Mouse (Mus musculus): ENCODE results near the gene Kcnma1. TPM values are rescaled to one million over a fixed set of nuclear protein-coding genes. Genes with fewer than 3 reads are reported as not detected.

Kcnma1 gene
- polyA plus RNA-seq, 1 experiment from 2014 or later, result 0.04 TPM

DNA sequence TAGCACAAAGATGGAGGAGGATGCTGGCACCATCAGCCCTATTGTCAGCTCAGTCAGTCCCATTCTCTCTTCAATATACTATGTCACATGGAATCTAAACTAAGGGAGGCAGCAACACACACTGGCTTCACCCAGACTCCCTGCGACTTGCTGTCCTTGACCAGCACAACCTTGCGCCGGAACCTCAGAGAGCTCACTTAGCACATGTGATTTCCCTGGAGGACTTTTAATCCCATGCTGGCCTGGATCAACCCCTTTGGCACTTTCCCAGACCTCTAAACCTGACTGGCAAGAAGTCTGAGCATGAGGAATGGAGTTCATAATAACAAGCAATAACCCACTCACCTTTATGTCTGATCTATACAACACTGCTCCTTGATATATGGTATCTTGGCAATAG is 280.1 kb downstream of the Kcnma1 start:
- DNase-seq (no peak), ATAC-seq (no peak)
- Histone ChIP-seq H3K27me3 (ENCODE audit: insufficient read depth, low read length) (no peaks in the 10 kb centered on the region), H3K4me2 (ENCODE audit: low read depth, low read length) (no peak overlapping the region), H3K27ac (ENCODE audit: low read depth) (no peak overlapping the region), H3K9ac (replicated peaks) (no peak overlapping the region), H3K9me3 (ENCODE audit: low read length) (no peaks in the 10 kb centered on the region), H3K36me3 (replicated peaks; ENCODE audit: insufficient read depth, low read length) (no peaks in the 10 kb centered on the region), H3K4me1 (ENCODE audit: insufficient read depth) (no peaks in the 10 kb centered on the region), H3K4me3 (ENCODE audit: low read depth, low read length) (no peak overlapping the region)
- TF ChIP-seq CTCF (IDR thresholded peaks at IDR 0.05; ENCODE audit: low read depth) (no peak), EP300 (IDR thresholded peaks at IDR 0.05; ENCODE audit: low read depth) (no peak)
- WGBS (ENCODE audit: insufficient replicate concordance), result 84% methylated on average over 3 of the region's 3 CpGs

DNA sequence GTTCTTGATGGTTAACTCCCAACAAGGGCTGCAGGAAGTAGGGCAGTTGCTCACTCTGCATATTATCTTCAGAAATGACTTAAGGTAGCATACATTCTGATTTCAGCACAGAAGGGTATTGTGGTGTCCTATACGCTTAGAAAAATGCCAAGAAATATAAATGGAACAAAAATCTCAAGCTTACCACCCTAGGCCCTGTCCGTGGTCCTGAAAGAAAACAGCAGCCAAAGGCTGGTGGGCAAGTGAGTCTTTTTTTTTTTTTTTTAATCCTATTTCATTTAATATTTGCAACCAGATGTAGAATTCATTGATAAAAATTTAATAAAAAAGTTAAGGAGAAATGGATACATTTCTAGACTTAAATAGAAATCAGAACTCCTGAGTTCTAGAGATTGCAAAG is 284.9 kb downstream of the Kcnma1 start:
- TF ChIP-seq CTCF (IDR thresholded peaks at IDR 0.05; ENCODE audit: low read depth), result no peak
- no peak for TF ChIP-seq EP300 (IDR thresholded peaks at IDR 0.05; ENCODE audit: low read depth)
- no peak for ATAC-seq

DNA sequence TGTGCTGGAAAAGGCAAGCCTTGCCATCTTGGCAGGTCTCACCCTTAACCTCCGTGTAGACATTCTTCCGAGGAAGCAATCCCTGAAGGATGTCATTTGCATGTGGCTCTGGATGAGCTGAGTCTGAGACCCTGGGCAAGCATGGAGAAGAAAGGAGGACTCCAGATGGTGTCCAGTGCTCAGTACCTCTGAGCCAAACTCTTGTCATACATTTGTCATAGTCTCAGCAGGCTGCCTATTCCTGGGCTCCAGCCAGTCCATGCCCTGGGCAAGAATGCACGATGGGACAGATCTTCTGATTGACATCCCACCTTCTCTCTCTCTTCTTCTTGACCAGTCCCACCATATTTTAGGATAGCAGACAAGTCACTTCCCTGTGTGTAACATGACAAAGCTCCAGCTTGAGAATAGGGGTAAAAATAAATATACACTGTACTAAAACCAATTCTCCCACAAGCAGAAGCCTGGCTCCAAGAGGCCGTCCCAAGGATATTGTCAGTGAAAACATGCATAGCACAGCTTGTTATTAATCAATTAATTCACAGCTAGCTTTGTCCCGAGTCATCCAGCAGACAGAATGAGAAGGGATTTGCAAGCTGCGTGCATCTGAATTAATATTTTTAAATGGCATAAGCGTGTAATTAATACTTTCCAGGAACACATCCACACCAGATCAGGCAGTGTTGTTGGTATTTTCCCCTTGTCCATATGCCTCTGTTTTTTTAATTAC is 290.4 kb downstream of the Kcnma1 start:
- no peak overlapping the region for H3K4me3 ChIP-seq (ENCODE audit: low read depth, low read length)
- H3K4me1 ChIP-seq (ENCODE audit: insufficient read depth), result no peaks in the 10 kb centered on the region
- H3K36me3 ChIP-seq (replicated peaks; ENCODE audit: insufficient read depth, low read length), result no peaks in the 10 kb centered on the region
- no peak overlapping the region for H3K9ac ChIP-seq (replicated peaks)
- H3K27me3 ChIP-seq (ENCODE audit: insufficient read depth, low read length), result no peaks in the 10 kb centered on the region
- TF ChIP-seq CTCF (IDR thresholded peaks at IDR 0.05; ENCODE audit: low read depth) (no peak), EP300 (IDR thresholded peaks at IDR 0.05; ENCODE audit: low read depth) (no peak)
- H3K4me2 ChIP-seq (ENCODE audit: low read depth, low read length), result no peak overlapping the region
- DNase-seq (no peak), ATAC-seq (no peak)
- H3K27ac ChIP-seq (ENCODE audit: low read depth), result no peak overlapping the region
- H3K9me3 ChIP-seq (ENCODE audit: low read length), result no peaks in the 10 kb centered on the region
- WGBS (ENCODE audit: insufficient replicate concordance), result 80% methylated on average over 7 of the region's 7 CpGs

More for the DNA sequence above, 284.9 kb downstream of the Kcnma1 start:
- DNase-seq, result no peak
- 55% methylated on average over 2 of the region's 2 CpGs for WGBS (ENCODE audit: insufficient replicate concordance)
- H3K9ac ChIP-seq (replicated peaks), result no peak overlapping the region
- no peaks in the 10 kb centered on the region for H3K36me3 ChIP-seq (replicated peaks; ENCODE audit: insufficient read depth, low read length)
- H3K27ac ChIP-seq (ENCODE audit: low read depth), result no peak overlapping the region
- H3K9me3 ChIP-seq (ENCODE audit: low read length), result no peaks in the 10 kb centered on the region
- H3K4me3 ChIP-seq (ENCODE audit: low read depth, low read length), result no peak overlapping the region
- H3K27me3 ChIP-seq (ENCODE audit: insufficient read depth, low read length), result no peaks in the 10 kb centered on the region
- no peaks in the 10 kb centered on the region for H3K4me1 ChIP-seq (ENCODE audit: insufficient read depth)
- H3K4me2 ChIP-seq (ENCODE audit: low read depth, low read length), result no peak overlapping the region

DNA sequence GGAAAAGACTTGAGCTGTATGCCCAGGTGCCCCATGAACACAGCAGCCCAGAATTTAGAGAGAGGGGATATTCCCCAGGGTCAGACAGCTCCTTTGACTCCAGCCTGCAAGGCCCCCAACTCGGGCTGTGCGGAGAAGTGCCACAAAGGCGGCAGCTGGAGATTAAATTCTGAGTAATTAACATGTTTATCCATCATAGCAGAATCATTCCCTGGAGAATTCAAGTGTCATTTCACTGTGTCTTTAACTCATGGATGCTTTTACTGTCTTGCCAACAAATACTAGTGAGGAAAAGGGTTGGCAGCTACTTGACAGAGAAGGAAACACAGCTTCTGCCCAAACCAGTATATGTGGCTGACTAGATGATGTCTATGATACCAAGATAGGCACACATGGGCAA is 295.0 kb downstream of the Kcnma1 start:
- H3K9ac ChIP-seq (replicated peaks), result no peak overlapping the region
- no peak overlapping the region for H3K4me2 ChIP-seq (ENCODE audit: low read depth, low read length)
- ATAC-seq, result no peak
- no peaks in the 10 kb centered on the region for H3K4me1 ChIP-seq (ENCODE audit: insufficient read depth)
- DNase-seq, result no peak
- H3K27me3 ChIP-seq (ENCODE audit: insufficient read depth, low read length), result no peaks in the 10 kb centered on the region
- H3K36me3 ChIP-seq (replicated peaks; ENCODE audit: insufficient read depth, low read length), result no peaks in the 10 kb centered on the region
- H3K27ac ChIP-seq (ENCODE audit: low read depth), result no peak overlapping the region
- WGBS (ENCODE audit: insufficient replicate concordance), result 70% methylated on average over 3 of the region's 3 CpGs
- no peaks in the 10 kb centered on the region for H3K9me3 ChIP-seq (ENCODE audit: low read length)
- H3K4me3 ChIP-seq (ENCODE audit: low read depth, low read length), result no peak overlapping the region
- TF ChIP-seq EP300 (IDR thresholded peaks at IDR 0.05; ENCODE audit: low read depth) (no peak), CTCF (IDR thresholded peaks at IDR 0.05; ENCODE audit: low read depth) (no peak)

- DNase-seq (no peak), ATAC-seq (no peak)
- Histone ChIP-seq H3K9ac (replicated peaks) (no peak overlapping the region), H3K4me1 (ENCODE audit: insufficient read depth) (no peaks in the 10 kb centered on the region), H3K4me3 (ENCODE audit: low read depth, low read length) (no peak overlapping the region), H3K27ac (ENCODE audit: low read depth) (no peak overlapping the region), H3K36me3 (replicated peaks; ENCODE audit: insufficient read depth, low read length) (no peaks in the 10 kb centered on the region), H3K4me2 (ENCODE audit: low read depth, low read length) (no peak overlapping the region), H3K27me3 (ENCODE audit: insufficient read depth, low read length) (no peaks in the 10 kb centered on the region), H3K9me3 (ENCODE audit: low read length) (no peaks in the 10 kb centered on the region)
- TF ChIP-seq CTCF (IDR thresholded peaks at IDR 0.05; ENCODE audit: low read depth) (no peak), EP300 (IDR thresholded peaks at IDR 0.05; ENCODE audit: low read depth) (no peak)
- 75% methylated on average over 6 of the region's 6 CpGs for WGBS (ENCODE audit: insufficient replicate concordance)
Observed at GRCm38 (mm10) chr14:23718667-23719066, 295.6 kb downstream of the Kcnma1 start.

GRCm38 (mm10) chr14:23714396-23715131 is 299.7 kb downstream of the Kcnma1 start:
- Histone ChIP-seq H3K27ac (ENCODE audit: low read depth) (no peak overlapping the region), H3K4me2 (ENCODE audit: low read depth, low read length) (no peak overlapping the region), H3K9me3 (ENCODE audit: low read length) (no peaks in the 10 kb centered on the region), H3K36me3 (replicated peaks; ENCODE audit: insufficient read depth, low read length) (no peaks in the 10 kb centered on the region), H3K9ac (replicated peaks) (no peak overlapping the region), H3K27me3 (ENCODE audit: insufficient read depth, low read length) (no peaks in the 10 kb centered on the region), H3K4me1 (ENCODE audit: insufficient read depth) (no peaks in the 10 kb centered on the region), H3K4me3 (ENCODE audit: low read depth, low read length) (no peak overlapping the region)
- 81% methylated on average over 7 of the region's 7 CpGs for WGBS (ENCODE audit: insufficient replicate concordance)
- no peak for TF ChIP-seq CTCF (IDR thresholded peaks at IDR 0.05; ENCODE audit: low read depth)
- no peak for TF ChIP-seq EP300 (IDR thresholded peaks at IDR 0.05; ENCODE audit: low read depth)
- ATAC-seq (no peak), DNase-seq (no peak)
